Mouse (Mus musculus) embryonic fibroblast, embryonic 13.5 days (primary cell): ENCODE measurements at regions not wholly inside any gene's neighbourhood (a gene's known extent, or its start where the extent isn't known, plus 50 kb on each side); places are given as distances from the start of the nearest gene placed in this dataset.

Source experiments
- CTCF ChIP-seq: IDR thresholded peaks from 2 replicates; pipeline ENCODE4 v1.5.1; 2011; ENCODE audit warnings: mild to moderate bottlenecking, control low read depth, low read length, moderate library complexity, borderline replicate concordance; ENCODE audit not compliant: insufficient read depth
- POLR2A ChIP-seq: IDR thresholded peaks from 2 replicates; pipeline ENCODE4 v1.6.1; 2011; ENCODE audit warnings: low read depth, mild to moderate bottlenecking, control low read depth, low read length, moderate library complexity

DNA sequence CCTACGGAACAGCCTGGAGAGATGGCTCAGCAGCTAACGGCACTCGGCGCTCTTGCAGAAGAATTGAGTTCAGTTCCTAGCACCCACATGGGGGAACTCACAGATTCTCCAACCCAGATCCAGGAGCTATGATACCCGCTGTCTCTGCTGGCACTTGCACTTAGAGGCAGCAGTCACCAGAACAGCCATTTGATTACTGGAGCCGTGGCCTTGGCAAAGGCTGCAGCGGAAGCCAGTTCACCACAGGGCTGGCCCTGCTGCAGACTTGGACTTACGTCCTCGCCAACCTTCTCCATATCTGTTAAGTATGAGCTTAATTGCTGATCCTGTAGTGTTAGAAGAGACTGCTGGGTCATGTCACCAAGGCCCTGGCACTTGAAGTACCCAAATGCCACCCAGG is 72.7 kb upstream of the Calm2 start:
- TF ChIP-seq CTCF (no peak), POLR2A (no peak)
